Mouse (Mus musculus) olfactory bulb, adult 2 months (tissue): ENCODE measurements around the gene Esr1.

Source experiments
- CTCF ChIP-seq: fragments of 200-500 bp; IDR thresholded peaks from 2 replicates; pipeline ENCODE4 v1.5.1; 2012; ENCODE audit warnings: low read depth, mild to moderate bottlenecking, low read length, moderate library complexity; ENCODE audit not compliant: insufficient read depth
- POLR2A ChIP-seq: fragments of 200-500 bp; IDR thresholded peaks from 2 replicates; pipeline ENCODE4 v1.6.1; 2012; ENCODE audit warnings: mild to moderate bottlenecking, low read depth, low read length, moderate library complexity; ENCODE audit not compliant: insufficient read depth

- TF ChIP-seq CTCF, result no peak
- no peak for TF ChIP-seq POLR2A
These were observed 372.5 kb downstream of the Esr1 start for GRCm38 (mm10) chr10:4983919-4984318.
